In genomic region chr11:77280219-77280618, GRCm38 (mm10) we compare ENCODE assay signal across 17 mouse cellular contexts.
"Had no signal": no experiment of that assay in that cellular context is flagged by ENCODE, and none has a peak within 500 bp of the region (broad histone marks: within the 10 kb centered on the region; RNA-seq: fewer than 3 reads in every experiment).

No protein-coding gene starts in this region.

- H3K36me3 ChIP-seq: neural tube, embryonic 12.5 days; neural tube, embryonic 13.5 days; neural tube, embryonic 15.5 days; stomach, embryonic 15.5 days had no signal

- H3K4me2 ChIP-seq: neural tube, embryonic 12.5 days; neural tube, embryonic 13.5 days; neural tube, embryonic 15.5 days; stomach, embryonic 15.5 days had no signal

- H3K27ac ChIP-seq: neural tube, embryonic 12.5 days; neural tube, embryonic 13.5 days; neural tube, embryonic 15.5 days; stomach, embryonic 15.5 days; stomach, postnatal 0 days had no signal

- H3K9ac ChIP-seq: neural tube, embryonic 12.5 days; neural tube, embryonic 13.5 days; neural tube, embryonic 15.5 days; stomach, embryonic 15.5 days had no signal

- H3K9me3 ChIP-seq: neural tube, embryonic 12.5 days; neural tube, embryonic 13.5 days; neural tube, embryonic 15.5 days; stomach, embryonic 15.5 days had no signal

- H3K27me3 ChIP-seq: neural tube, embryonic 12.5 days; neural tube, embryonic 13.5 days; neural tube, embryonic 15.5 days; stomach, embryonic 15.5 days had no signal

- H3K4me3 ChIP-seq: neural tube, embryonic 12.5 days; neural tube, embryonic 13.5 days; neural tube, embryonic 15.5 days; stomach, embryonic 15.5 days had no signal

- DNase-seq: retina, postnatal 1 day; right cerebral cortex, adult 18-20 months; right cerebral cortex, postnatal 14 days; right cerebral cortex, postnatal 25 days; right cerebral cortex, postnatal 4 days; spleen, adult 18-20 months; thymus, adult 18-20 months; thymus, adult 2 months; thymus, postnatal 14 days; thymus, postnatal 25 days; thymus, postnatal 36 days; thymus, postnatal 4 days had no signal

- H3K4me1 ChIP-seq: neural tube, embryonic 12.5 days; neural tube, embryonic 13.5 days; neural tube, embryonic 15.5 days; stomach, embryonic 15.5 days had no signal
